Mouse (Mus musculus) gastrocnemius, adult 2 months (tissue): ENCODE measurements around the gene Tbc1d10c. TPM values are rescaled to one million over a fixed set of nuclear protein-coding genes. Genes with fewer than 3 reads are reported as not detected.

Source experiments
- DNase-seq: peaks from one replicate; pipeline ENCODE4 v3.0.0; 2022
- H3K27ac ChIP-seq: fragments of 200-600 bp; 2 replicates; pipeline ENCODE4 v1.8.1; 2022; ENCODE audit warnings: mild to moderate bottlenecking
- H3K4me3 ChIP-seq: fragments of 200-600 bp; 2 replicates; pipeline ENCODE4 v1.8.1; 2022; ENCODE audit warnings: mild to moderate bottlenecking, moderate library complexity
- CTCF ChIP-seq: fragments of 200-600 bp; IDR thresholded peaks from 2 replicates; pipeline ENCODE4 v1.8.1; 2022; ENCODE audit warnings: antibody characterized with exemption, mild to moderate bottlenecking, moderate library complexity
- intact Hi-C: fragments of 180-260 bp; cut with DNase I; formaldehyde crosslinking; loops from one replicate; pipeline ENCODE4 v1.15.1; 2025
- total RNA-seq, 2 experiments: library from RNA; stranded (reverse); gene quantifications; 2 replicates each; pipeline ENCODE4 v1.2.3; 2021

The Tbc1d10c gene
- total RNA-seq, 2 experiments from 2014 or later, result 6.7 to 6.8 TPM

- TF ChIP-seq CTCF, result no peak
- DNase-seq, result peak; percentile 97
- H3K27ac ChIP-seq, result peak within 1 kb of the TSS; percentile 98
- H3K4me3 ChIP-seq, result peak within 1 kb of the TSS; percentile 83
- intact Hi-C loops, result loop anchor here (5.0 kb wide), 1 partner anchor 36 kb away; the partner anchor contains the start of gene Aip
Observed at GRCm38 (mm10) chr19:4162646-4163542, 28.2 kb downstream of the Tbc1d10c start, which contains the start of gene Rps6kb2. Gene Rps6kb2 (minus strand): TSS chr19:4163354.

DNA sequence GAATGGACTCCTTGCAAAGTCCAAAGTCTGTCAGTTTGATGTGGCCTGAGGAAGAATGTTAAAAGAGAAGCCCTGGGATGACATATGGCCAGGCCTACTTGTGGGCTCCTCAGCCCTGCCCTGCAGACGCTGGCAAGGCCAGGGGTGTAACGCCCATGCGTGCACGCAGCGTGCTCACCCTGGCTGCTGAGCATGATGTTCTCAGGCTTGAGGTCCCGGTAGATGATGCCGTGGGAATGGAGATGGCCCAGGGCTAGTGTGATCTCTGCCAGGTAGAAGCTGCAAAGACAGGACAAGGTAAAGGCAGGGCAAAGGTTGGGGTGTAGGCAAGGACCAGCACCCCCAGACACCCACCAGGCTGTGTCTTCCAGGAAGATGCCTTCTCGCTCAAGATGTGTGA is 32.0 kb downstream of the Tbc1d10c start:
- no peak for DNase-seq
- TF ChIP-seq CTCF, result no peak
- Histone ChIP-seq H3K27ac (no peak overlapping the region), H3K4me3 (no peak overlapping the region)
- intact Hi-C loops, result no loop called here

- Histone ChIP-seq H3K27ac (no peak overlapping the region), H3K4me3 (no peak overlapping the region)
- DNase-seq, result no peak
- TF ChIP-seq CTCF, result no peak
- intact Hi-C loops, result no loop called here
Observed at GRCm38 (mm10) chr19:4156771-4157170, 34.3 kb downstream of the Tbc1d10c start.

- Histone ChIP-seq H3K4me3 (no peak overlapping the region), H3K27ac (no peak overlapping the region)
- DNase-seq, result no peak
- no peak for TF ChIP-seq CTCF
- intact Hi-C loops, result no loop called here
Observed at GRCm38 (mm10) chr19:4156073-4156579, 35.0 kb downstream of the Tbc1d10c start.

DNA sequence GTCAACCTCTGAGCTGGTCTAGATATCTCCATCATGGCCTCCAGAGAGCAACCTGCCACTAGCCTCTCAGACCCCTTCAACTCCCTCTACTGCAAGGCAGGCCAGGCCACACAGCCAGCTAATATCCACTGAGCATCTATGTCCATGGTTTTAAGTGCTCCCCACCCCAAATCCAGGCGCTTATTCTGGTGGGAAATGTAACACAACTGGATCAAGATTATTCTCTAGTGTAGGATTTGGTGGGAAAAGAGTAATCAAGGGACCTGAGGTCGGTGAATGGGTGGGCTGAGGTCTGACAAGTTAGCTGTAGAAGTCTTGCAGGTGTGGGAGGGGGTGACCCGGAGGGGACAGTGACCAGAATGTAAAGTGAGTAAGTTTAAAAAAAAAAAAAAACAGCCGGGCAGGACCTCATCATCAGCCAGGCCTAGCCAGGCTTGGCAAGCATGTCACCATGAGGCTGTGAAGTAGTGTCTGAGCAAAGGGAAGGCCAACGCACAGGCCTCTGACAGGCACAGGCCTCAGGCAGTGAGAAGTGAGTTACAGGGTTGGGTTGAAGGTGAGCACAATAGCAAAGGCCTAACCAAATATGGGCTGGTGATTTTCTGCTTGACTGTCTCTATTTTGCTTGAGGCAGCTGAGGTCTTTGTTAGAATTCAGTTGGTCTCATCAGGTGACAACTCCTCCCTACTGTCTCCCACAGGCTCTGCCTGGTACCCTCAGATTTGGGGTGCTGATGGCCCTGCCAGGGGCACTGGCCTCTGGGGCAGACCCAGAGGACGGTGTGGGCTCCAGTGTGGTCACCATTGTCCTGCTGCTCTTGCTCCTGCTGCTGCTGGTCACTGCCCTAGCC is 35.6 kb downstream of the Tbc1d10c start:
- no peak overlapping the region for H3K4me3 ChIP-seq
- DNase-seq, result no peak

DNA sequence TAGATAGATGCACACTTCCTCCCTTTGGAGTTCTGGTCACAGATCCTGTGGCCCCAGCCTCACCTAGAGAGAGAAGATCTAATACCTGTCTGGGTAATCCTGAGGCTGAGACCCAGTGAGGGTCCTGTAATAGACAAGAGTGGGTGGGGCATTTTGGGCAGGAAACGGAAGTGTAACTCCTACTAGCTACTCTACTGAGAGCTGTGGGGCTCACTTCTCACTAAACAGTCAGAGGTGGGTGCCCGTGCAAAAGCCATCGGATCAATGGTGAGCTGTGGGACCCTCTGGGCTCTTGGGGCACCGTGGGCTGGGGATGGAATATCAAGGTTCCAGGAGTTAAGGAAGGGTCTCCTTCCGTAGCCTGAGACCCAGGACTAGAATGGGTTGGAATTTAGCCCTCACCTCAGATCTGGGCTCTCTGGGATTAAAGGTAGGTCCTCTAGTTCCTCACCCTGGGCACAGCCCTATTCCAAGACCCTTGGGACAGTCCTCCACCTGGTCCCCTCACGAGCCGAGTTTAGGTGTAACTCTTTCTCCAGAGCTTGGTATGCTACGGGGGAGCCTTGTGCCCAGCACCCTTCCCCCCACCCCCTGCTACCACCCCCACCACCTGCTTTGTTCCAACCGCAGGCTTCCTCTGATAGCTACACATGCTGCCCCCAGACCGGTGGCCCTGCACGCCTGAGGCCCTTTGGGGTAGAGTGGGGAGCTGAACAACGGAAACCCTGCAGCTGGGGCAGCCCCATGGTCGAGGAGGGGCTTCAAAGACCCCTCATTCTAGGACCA is 36.5 kb downstream of the Tbc1d10c start:
- Histone ChIP-seq H3K4me3 (no peak overlapping the region), H3K27ac (0 out of 2 replicates have a peak overlapping the region, but pooled peaks have one; percentile 8)
- DNase-seq, result no peak
- no peak for TF ChIP-seq CTCF
- intact Hi-C loops, result no loop called here

More for the DNA sequence above, 35.6 kb downstream of the Tbc1d10c start:
- intact Hi-C loops, result no loop called here
- no peak overlapping the region for H3K27ac ChIP-seq
- no peak for TF ChIP-seq CTCF

DNA sequence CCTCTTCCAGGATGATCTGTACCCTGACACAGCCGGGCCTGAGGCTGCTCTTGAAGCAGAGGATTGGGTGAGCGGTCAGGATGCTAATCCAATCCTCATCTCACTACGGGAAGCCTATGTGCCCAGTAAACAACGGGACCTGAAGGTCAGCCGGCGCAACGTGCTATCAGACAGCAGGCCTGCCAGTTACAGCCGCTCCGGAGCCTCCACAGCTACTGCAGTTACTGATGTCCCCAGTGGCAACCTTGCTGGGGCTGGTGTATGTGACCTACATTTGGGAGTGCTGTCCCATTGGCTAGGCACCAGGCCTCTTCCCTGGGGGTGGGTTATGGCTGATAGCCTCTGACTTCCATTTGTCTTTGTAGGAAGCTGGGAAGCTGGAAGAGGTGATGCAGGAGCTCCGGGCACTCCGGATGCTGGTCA is 37.8 kb downstream of the Tbc1d10c start, which contains the start of gene Ptprcap:
Gene Ptprcap, plus strand, starts transcription at position 373 of the 423 bp plus-strand sequence.
- no peak for DNase-seq
- 0 out of 2 replicates have a peak within 1 kb of the TSS, but pooled peaks have one; percentile 8 for H3K27ac ChIP-seq
- intact Hi-C loops, result no loop called here
- no peak for TF ChIP-seq CTCF
- no peak within 1 kb of the TSS for H3K4me3 ChIP-seq

GRCm38 (mm10) chr19:4152445-4153231 is 38.4 kb downstream of the Tbc1d10c start:
- intact Hi-C loops, result no loop called here
- Histone ChIP-seq H3K27ac (no peak overlapping the region), H3K4me3 (no peak overlapping the region)
- no peak for DNase-seq
- no peak for TF ChIP-seq CTCF

DNA sequence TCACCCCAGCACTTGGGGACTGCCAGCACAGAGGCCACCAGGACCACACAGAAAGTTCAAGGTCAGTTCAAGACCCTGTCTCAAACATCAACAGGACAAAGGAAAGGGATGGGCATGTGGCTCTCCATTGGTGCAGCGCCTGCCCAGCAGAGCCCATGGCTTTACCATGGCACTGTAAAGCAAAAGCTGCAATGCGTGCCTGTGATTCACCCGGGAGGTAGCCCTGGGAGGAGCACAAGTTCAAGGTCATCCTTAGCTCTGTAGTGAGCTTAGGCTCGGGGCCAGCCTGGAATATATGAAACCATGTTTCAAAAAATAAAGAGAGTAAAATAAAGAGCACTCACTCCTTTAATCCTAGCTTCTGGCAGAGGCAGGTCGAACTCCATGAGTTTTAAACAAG is 39.2 kb downstream of the Tbc1d10c start:
- no peak for DNase-seq
- Histone ChIP-seq H3K4me3 (no peak overlapping the region), H3K27ac (no peak overlapping the region)
- intact Hi-C loops, result no loop called here
- TF ChIP-seq CTCF, result no peak

GRCm38 (mm10) chr19:4151488-4151860 is 39.6 kb downstream of the Tbc1d10c start:
- Histone ChIP-seq H3K27ac (no peak overlapping the region), H3K4me3 (no peak overlapping the region)
- no peak for TF ChIP-seq CTCF
- intact Hi-C loops, result no loop called here
- DNase-seq, result no peak
